Mouse (Mus musculus): ENCODE results near the gene Snx30.
A peak's percentile ranks its signal among the peaks of the same experiment; 100 is the strongest.

Snx30 gene

GRCm38 (mm10) chr4:59794116-59794515 lies 11.5 kb upstream of the Snx30 start:
- DNase-seq (ENCODE audit: low read depth, low spot score): peak; percentile 57

DNA sequence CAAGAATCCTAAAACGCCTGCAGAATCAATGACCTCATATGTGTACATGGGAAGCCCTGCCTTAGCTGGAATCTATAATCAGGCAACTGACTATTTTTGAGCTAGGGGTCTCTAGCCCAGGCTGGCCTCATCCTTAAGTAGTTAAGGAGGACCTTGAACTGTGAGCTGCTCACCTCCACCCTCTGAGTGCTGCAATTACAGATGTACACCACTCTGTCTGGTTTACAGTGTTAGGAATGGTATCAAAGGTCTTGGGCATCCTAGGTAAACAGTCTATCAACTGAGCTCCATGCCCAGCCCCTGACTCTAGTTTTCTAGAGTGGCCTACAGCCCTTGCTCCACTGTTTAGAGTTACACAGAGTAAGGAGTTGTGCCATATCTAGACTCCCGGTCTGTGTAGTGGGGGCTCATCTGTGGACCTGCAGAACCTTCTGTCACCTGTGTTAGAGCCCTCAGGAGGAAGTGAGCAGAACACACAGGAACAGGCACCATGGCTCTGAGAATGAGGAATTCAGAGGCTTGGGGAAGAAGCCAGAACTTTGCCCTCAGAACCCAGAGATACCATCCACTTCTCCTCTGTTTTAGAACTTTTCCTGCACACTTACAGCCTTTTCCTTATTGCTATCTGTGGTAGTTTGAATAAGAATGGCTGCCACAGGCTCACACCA lies 9.7 kb upstream of the Snx30 start:
- DNase-seq (ENCODE audit: low read depth, low spot score): no peak

DNA sequence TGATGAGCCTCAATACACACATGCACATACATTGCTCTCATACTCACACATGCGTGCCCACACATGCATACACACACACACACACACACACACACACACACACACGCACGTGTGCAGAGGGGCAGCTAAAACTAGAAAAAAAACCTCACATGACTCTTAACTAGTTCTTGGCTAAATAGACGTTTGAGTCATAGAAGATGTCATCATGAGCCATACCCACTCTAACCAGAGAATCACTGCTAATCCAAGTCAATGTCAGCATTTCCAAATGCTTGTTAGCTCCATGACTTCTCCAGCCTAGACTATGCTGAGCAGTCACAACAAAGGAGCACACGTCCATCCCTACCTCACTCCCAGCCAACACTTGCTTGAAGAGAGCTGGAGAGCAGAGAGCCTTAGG lies 5.5 kb upstream of the Snx30 start:
- DNase-seq (ENCODE audit: low read depth, low spot score): no peak

- DNase-seq (ENCODE audit: low read depth, low spot score): no peak
These were observed 4.2 kb upstream of the Snx30 start, which contains the start of gene Inip for GRCm38 (mm10) chr4:59801489-59801888. Inip (minus strand) TSS chr4:59801589.

DNA sequence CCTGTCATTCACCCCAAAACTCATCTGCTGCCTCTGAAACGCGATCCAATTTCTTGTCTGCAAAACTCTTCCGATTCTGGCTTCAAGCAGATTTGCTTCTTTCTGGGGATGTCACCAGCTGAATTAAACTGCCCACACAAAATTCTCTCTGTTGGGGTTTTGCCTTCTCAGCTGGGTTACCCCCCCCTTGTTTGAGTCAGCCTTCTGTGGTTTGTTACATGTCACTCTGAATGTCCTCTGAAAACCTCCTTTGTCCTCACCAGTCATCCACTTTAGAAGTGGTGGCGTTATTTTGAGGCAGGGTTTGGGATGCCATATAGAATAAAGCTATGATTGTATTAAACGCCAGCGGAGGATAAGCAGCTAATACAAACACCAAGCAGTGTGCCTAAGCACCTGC lies 3.5 kb upstream of the Snx30 start:
- DNase-seq (ENCODE audit: low read depth, low spot score): no peak

DNA sequence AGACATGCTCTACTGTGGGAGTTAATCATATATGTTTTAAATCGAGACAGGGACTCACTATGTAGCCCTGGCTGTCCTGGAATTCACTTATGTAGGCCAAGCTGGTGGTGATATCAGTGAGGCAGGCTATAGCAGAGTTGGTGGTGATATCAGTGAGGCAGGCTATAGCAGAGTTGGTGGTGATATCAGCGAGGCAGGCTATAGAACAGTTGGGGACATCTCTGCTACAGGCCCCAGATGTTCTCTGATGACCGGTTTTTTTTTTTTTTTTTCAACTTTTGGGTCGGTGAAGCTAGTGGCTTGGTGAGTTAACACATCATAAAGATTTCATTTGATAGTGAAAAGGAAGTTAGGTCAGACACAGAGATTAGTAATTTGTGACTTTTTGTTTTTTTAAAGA lies 2.8 kb upstream of the Snx30 start:
- DNase-seq (ENCODE audit: low read depth, low spot score): no peak

- DNase-seq (ENCODE audit: low read depth, low spot score): no peak
These were observed 2.3 kb upstream of the Snx30 start for GRCm38 (mm10) chr4:59803358-59803757.

DNA sequence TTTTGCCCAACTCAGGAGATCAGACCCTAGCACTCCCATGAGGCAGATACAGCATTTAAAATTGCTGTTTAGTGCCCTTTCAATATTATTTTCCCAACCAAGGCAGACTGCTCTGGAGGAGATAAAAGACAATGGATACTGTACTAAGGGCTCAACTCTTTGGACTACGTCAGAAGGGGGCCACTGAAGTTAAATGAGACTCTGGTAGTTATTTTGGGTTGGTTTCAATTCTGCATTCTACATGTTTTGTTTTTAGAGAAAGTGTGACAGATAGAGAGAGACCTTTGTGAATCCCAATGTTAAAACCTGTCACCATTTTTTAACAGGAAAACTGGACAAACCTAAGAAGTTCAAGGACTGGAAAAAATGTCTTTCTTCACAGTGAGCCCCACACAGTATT lies 886 bp upstream of the Snx30 start:
- no peak for DNase-seq (ENCODE audit: low read depth, low spot score)

- DNase-seq (ENCODE audit: low read depth, low spot score): peak; percentile 64
These were observed 583 bp downstream of the Snx30 start for GRCm38 (mm10) chr4:59805968-59806878.

GRCm38 (mm10) chr4:59806879-59807195 lies 1.2 kb downstream of the Snx30 start:
- no peak for DNase-seq (ENCODE audit: low read depth, low spot score)

GRCm38 (mm10) chr4:59807521-59807920 lies 1.9 kb downstream of the Snx30 start:
- no peak for DNase-seq (ENCODE audit: low read depth, low spot score)

- peak; percentile 42 for DNase-seq (ENCODE audit: low read depth, low spot score)
These were observed 2.8 kb downstream of the Snx30 start for GRCm38 (mm10) chr4:59808396-59808795.

- DNase-seq (ENCODE audit: low read depth, low spot score): no peak
These were observed 8.5 kb downstream of the Snx30 start for GRCm38 (mm10) chr4:59814094-59814493.

DNA sequence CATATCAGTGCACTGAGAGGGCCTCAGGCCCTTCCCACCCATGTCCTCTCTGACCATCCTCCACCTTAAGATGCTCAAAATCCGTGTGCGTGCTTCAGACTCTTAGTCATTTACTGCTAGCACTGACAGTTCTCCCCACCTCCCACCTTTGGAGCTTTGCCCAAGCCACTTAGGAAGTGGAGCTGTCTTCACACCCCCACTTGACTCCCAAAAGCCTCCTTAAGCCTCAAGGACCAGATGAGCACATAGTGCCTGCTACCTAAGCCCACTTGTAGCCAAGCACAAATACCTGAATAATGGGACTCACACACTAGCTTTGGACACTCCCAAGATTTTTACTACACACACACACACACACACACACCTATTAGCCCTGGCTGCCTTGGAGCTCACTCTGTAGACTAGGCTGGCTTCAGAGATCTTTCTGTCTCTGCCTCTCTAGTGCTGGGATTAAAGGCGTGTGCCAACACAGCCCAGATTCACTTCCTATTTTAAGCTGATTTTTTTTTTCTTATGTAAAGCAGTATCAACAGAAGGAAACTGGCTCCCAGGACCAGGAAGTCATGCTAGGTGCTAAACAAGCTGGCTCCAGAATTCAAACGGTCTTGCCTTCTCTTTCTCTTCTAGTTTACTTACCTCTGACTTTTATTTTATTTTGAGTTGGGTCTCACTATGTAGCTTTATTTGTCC lies 9.6 kb downstream of the Snx30 start:
- DNase-seq (ENCODE audit: low read depth, low spot score): no peak

- no peak for DNase-seq (ENCODE audit: low read depth, low spot score)
These were observed 10.4 kb downstream of the Snx30 start for GRCm38 (mm10) chr4:59816016-59816415.

GRCm38 (mm10) chr4:59816477-59816876 lies 10.8 kb downstream of the Snx30 start:
- DNase-seq (ENCODE audit: low read depth, low spot score): no peak

DNA sequence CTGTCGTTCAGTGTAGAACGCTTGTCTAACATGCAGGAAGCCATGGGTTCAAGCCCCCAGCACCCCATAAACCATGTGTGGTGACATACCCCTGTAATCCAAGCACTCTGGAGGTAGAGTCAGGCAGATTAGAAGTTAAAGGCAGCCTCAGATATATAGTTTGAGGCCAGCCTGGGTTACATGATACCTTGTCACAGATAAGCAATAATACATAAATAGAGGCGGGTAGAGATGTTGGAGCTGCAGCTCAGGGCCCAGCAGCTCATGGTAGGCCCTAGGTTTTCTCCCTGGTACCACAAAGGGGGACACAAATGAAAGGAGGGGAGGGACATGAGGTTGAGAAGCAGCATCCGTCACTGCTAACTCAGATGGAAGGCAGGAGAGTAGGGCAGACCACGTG lies 12.2 kb downstream of the Snx30 start:
- DNase-seq (ENCODE audit: low read depth, low spot score): no peak

GRCm38 (mm10) chr4:59818498-59818897 lies 12.9 kb downstream of the Snx30 start:
- DNase-seq (ENCODE audit: low read depth, low spot score): no peak

GRCm38 (mm10) chr4:59819054-59819472 lies 13.4 kb downstream of the Snx30 start:
- DNase-seq (ENCODE audit: low read depth, low spot score): no peak

GRCm38 (mm10) chr4:59819477-59820022 lies 13.9 kb downstream of the Snx30 start:
- no peak for DNase-seq (ENCODE audit: low read depth, low spot score)

DNA sequence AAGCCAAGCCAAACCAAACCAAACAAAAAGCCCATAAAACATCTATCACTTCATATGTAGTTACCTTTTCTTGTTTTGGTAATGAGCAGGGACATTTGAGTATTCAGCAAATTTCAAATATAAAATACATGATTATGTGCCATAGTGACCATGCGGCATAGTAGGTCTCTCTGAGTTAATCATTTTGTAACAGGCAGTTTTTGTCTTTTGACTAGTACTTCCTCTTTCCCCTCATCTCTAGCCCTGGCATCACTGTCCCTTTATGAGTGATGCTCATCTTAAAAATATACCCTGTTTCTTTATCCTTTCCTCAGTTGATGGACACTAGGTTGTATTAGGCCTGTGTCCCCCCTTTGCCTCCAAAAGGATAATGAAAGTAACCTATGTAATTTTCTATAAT lies 15.9 kb downstream of the Snx30 start:
- no peak for DNase-seq (ENCODE audit: low read depth, low spot score)

DNA sequence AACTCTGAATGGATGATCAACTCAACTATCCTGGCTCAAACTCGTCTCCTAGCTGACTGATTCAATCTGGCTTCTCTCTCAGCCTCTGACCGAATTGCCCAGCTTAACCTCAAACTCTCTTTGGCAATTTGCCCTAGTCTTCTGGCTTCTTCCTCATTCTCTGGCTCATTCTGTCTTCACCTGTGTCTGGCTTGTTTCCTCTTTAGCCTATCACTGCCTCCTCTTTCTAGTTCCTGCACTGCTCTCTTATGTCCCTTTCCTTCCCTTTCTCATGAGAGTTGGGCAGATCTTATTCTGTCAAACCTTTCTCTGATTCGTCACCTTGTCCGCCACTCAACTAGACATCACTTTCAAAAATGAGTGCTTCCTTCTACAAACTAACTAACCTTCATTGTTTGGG lies 16.5 kb downstream of the Snx30 start:
- DNase-seq (ENCODE audit: low read depth, low spot score): no peak

All from ES-CJ7 (cell line).